Comparison of ENCODE assay signal across 9 mouse cellular contexts in genomic region chr5:113135513-113135912, GRCm38 (mm10). TPM values are rescaled to one million over a fixed set of nuclear protein-coding genes. Genes with fewer than 3 reads are reported as not detected.
DNase-seq lines count a peak whose midpoint lies in the region; ATAC-seq lines count a peak whose summit lies in the region.
"Had no signal": no experiment of that assay in that cellular context is flagged by ENCODE, and none has a peak within 500 bp of the region (broad histone marks: within the 10 kb centered on the region; RNA-seq: fewer than 3 reads in every experiment).

No protein-coding gene starts in this region.

- ATAC-seq in neural tube, embryonic 12.5 days (ENCODE audit: low FRiP score, low read depth) = no peak
- ATAC-seq in limb, embryonic 15.5 days (ENCODE audit: insufficient number of reproducible peaks, low FRiP score, low TSS enrichment, low read depth) = no peak

- no peaks in the 10 kb centered on the region for H3K36me3 ChIP-seq in neural tube, embryonic 12.5 days
- H3K36me3 ChIP-seq in limb, embryonic 15.5 days = no peaks in the 10 kb centered on the region

- no peak overlapping the region for H3K4me3 ChIP-seq in neural tube, embryonic 12.5 days
- peak overlapping the region; percentile 48 for H3K4me3 ChIP-seq in limb, embryonic 15.5 days

- H3K27ac ChIP-seq in neural tube, embryonic 12.5 days = no peak overlapping the region
- peak overlapping the region; percentile 63 for H3K27ac ChIP-seq in limb, embryonic 15.5 days

- DNase-seq in heart, adult 9 months (ENCODE audit: low spot score in 2 of 2) = peak; percentile 29 to 43
- DNase-seq in heart, adult 8-10 months (ENCODE audit: low spot score) = no peak
- DNase-seq in neural tube, embryonic 10.5 days (ENCODE audit: extremely low spot score, low spot score) = no peak
- no peak for DNase-seq in natural killer cell, adult 2 months (ENCODE audit: low spot score in 2 of 2)
- no peak for DNase-seq in frontal cortex, postnatal 36 days (ENCODE audit: low spot score in 2 of 2)
- DNase-seq in embryo, embryonic 9.5 days (ENCODE audit: extremely low spot score) = no peak
- DNase-seq: B cell, adult 2 months had no signal

- H3K27me3 ChIP-seq in neural tube, embryonic 12.5 days (replicated peaks) = peaks cover 25% of the 10 kb centered on the region
- H3K27me3 ChIP-seq in limb, embryonic 15.5 days = peaks cover 12% of the 10 kb centered on the region; the same call in 1 of the 2 replicates

- peaks cover under 1% of the 10 kb centered on the region; the same call in 1 of the 2 replicates for H3K9me3 ChIP-seq in neural tube, embryonic 12.5 days
- no peaks in the 10 kb centered on the region for H3K9me3 ChIP-seq in limb, embryonic 15.5 days

- 34% methylated on average over 10 of the region's 10 CpGs for WGBS in neural tube, embryonic 12.5 days
- WGBS in limb, embryonic 15.5 days = 26% methylated on average over 10 of the region's 10 CpGs

- H3K4me1 ChIP-seq in neural tube, embryonic 12.5 days = peaks cover 44% of the 10 kb centered on the region
- peaks cover 72% of the 10 kb centered on the region for H3K4me1 ChIP-seq in limb, embryonic 15.5 days

- H3K4me2 ChIP-seq in neural tube, embryonic 12.5 days (replicated peaks) = 0 out of 2 replicates have a peak overlapping the region, but pooled peaks have one; percentile 7
- H3K4me2 ChIP-seq in limb, embryonic 15.5 days = peak overlapping the region; percentile 88

- no peak overlapping the region for H3K9ac ChIP-seq in neural tube, embryonic 12.5 days
- H3K9ac ChIP-seq in limb, embryonic 15.5 days = no peak overlapping the region

RNA-seq across cellular contexts. Expression of gene Crybb3, which starts 54.1 kb away (rescaled TPM):
- total RNA-seq in heart, adult 8-10 months (2022) = 1 to 10 TPM in 1 of 4 experiments, under 1 TPM in 3; 0.92 to 1.3 (median 0.93) TPM
- 0.32 and 0.42 TPM in 2 replicates for polyA plus RNA-seq in neural tube, embryonic 12.5 days (2016; fragmentation: Nextera tagmentation; extraction: Ambion mirVana)
- 1.0 and 1.8 TPM in 2 replicates for polyA plus RNA-seq in limb, embryonic 15.5 days (2015; fragmentation: Nextera tagmentation; extraction: Ambion mirVana)

Comparison
In these comparisons a context has a peak if more than half of its experiments do, and no peak if none do; other contexts are left out.
1. DNase-seq: peak in heart, adult 9 months (2 of 2); none in heart, adult 8-10 months (single experiment), neural tube, embryonic 10.5 days (single experiment), natural killer cell, adult 2 months (0 of 2), frontal cortex, postnatal 36 days (0 of 2) and embryo, embryonic 9.5 days (single experiment).